Mouse (Mus musculus) thymus, postnatal 4 days (tissue): ENCODE data around the gene Gm30083.

Source experiments
- DNase-seq: peaks from one replicate; pipeline ENCODE4 v3.0.0; 2021

Gm30083 gene

DNA sequence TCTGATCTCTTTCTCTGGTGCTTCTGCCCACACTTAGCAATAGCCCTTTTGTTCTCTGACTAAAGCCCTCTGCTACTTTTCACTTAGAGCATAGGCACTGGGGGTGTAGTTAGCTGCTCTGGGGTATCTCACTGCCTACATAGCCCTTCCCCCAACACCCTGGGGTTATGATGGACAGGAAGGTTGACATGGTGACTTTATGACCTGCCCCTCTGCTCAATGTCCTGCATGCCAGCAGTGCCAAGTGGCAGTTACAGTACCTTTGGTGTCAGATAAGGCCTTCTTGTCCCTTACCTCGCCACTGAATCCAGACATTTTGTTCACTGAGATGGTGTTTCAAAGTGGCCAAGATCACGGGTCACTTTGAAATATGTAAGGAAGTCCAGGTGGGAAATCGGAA lies at the start of gene Gm30083:
Gm30083 (minus strand) TSS at position 120 of the 400 bp plus-strand sequence.
- no peak for DNase-seq

DNA sequence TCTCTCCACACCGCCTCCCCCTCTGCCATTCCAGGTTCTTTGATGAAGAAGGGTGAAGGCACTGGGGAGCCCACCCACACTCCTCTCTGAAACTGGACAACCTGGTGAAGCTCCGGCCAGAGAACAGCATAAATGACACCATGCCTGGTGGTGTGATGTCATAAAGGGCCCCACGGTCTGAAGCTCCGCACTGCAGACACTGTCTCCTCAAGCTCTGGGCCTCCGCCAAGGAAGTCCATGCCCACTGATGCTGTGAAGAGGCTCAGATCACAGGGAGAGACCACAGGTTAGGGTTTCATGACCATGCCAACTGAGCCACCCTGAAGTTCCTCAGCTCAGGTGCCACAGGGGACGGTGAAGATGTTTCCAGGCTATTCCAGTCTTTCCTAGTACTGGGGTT lies 37.5 kb upstream of the Gm30083 start, which contains the start of gene Antxrl:
Antxrl (plus strand) TSS at position 192 of the 400 bp plus-strand sequence.
- no peak for DNase-seq

DNA sequence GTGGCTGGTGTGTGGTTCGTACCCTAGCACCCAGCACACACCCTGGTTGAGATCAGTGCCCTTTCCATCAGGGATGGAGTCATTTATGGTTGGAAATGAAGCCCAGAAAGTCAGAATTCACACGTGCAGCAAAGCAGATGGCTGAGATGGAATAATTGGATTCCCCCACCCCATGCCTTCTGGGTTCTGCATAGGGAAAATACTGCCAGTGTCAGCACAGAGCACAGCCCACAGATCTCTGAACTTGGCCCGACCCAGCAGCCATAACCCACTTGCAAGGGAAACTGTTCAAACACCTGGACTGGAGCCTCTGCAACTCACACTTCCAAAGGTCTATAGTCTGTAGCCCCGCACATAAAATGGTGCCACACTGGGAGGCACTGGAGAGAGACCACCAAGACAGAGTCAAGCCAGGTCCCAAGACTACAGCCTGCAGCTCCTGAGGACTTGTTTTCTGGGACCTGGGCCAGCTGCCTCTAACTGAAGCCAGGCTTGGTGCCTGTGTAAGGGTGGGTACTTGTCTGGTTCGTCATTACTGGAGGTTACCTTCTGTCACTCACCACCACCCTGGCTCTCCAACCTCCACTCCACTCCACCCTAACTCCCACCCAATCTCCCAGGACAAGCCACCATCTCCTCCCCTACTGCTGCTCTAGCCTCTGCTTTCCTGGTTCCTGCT lies 35.3 kb upstream of the Gm30083 start:
- DNase-seq = no peak

DNA sequence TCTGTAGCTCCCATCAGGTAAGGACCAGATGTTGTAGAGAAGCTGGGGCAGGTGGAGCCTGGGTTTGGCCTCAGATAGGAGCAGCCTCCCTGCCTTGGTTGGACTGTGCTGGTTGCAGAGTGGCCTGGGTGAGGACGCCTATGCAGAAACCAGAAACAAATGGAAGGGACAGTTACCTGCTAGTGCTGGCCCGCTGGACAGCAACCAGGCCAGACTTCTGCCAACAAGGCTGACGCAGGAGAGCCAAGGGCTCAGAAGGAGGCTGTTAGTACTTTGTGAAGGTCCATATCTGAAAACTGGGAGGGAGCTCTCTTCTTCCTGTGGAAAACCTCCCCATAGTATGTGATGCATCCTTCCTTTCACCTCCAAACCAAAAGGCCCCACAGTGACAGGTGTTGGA lies 28.4 kb upstream of the Gm30083 start:
- DNase-seq = no peak

DNA sequence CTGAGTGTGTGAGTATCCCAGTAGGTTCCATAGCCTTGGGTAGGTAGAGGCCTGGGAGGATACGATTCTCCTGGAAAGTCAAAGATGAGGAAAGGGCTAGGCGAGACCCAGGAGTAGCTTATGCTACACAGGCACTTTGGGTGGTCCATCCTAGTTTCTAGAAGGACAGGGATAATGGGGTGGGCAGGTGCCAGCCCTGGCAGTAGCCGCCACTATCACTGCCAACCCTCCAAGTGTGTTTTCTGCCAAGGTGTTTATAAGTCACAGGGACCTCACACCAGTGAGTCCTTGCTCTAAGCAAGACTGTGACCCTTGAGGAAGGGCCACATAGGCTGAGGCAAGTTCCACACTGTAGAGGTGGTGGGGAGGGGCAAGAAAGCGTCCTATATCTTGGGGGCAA lies 26.3 kb upstream of the Gm30083 start:
- no peak for DNase-seq

DNA sequence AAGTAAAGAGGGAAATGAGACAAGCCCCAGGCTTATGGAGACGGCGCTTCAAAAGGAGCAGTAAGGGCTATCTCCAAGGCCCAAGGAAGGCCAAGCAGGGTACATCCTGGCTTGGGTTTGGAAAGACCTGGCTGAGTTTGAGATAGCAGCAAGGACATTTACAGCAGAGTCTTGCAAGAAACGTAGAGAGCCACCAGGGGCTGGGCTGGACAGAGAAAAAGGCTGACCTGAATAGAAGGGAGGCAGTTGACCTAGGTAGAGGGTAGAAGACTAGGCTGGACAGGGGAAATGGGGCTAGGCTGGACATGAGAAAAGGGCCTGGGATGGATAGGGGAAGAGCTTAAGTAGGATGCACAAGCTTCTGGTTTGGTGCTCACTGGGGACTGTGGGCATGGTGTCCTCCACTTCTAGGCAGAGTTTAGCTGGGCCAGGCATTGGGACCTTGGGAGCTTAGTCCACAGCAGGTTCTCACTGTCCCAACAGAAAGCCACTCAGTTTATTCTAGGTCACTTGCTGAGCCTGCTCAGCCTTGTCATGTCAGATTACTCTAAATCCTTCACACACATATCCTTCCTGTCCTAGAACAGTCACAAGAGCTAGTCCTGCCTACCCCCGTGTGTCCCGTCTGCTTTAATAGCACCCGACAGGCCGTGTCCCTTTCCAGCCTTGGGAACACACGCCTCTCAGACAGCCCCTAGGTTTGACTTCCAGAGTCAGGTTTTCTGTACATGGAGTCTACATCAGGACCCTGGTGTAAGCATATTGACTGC lies 19.0 kb upstream of the Gm30083 start:
- DNase-seq = no peak

DNA sequence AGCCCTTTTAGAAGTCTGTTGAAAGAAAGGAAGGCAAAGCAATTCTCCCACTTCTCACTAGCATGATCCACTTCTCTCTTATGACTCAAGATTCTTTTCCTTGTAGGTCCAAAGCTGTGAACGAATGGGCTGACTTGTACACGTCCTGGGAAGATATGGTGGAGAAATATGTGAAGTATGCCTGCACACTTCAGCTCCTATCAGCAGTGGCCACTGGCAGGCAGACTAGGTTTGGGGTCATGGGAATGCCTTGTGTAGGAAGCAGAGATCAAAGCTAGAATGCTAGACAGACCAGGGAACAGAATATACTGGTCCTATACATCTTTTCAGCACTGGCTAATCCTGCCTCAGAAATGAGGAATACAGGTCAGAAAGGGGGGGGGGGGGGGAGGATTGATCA lies 11.7 kb upstream of the Gm30083 start:
- DNase-seq = no peak

DNA sequence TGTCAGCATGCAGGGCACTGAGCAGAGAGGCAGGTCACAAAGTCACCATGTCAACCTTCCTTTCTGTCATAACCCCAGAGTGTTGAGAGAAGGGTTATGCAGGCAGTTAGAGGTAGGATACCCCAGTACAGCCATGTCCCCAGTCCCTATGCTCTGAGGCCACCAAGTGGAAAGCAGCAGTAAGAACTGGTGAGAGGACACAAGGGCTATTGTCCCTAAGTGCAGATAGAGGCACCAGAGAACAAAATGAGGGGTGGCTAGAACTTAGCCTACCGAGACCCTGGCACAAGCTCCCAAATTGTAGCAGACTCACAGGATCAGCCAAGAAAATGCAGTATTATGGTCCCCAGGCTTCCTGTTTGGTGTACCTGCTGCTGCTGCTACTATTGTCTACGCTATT lies 2.0 kb upstream of the Gm30083 start:
- no peak for DNase-seq

DNA sequence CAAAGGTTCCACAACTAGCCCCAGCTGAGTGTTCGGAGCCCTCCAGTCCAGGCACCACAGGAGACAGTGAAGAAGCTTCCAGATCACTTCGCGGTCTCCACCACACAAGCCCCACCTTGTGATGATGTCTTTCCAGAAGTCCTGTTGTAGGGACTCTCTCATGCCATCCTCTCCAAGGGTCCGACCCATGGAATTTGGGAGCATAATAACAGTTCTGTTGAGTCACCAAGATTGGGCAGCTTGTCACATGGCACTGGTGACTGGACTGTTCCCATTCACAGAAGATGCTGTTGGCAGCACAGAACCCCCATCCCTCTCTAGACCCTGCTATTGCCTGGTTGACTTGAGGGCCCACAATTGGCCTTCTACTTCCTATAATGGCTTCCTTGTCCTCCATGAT lies 1.4 kb upstream of the Gm30083 start, which contains the start of gene Gm5460:
Gm5460 (plus strand) TSS at position 378 of the 400 bp plus-strand sequence.
- no peak for DNase-seq

DNA sequence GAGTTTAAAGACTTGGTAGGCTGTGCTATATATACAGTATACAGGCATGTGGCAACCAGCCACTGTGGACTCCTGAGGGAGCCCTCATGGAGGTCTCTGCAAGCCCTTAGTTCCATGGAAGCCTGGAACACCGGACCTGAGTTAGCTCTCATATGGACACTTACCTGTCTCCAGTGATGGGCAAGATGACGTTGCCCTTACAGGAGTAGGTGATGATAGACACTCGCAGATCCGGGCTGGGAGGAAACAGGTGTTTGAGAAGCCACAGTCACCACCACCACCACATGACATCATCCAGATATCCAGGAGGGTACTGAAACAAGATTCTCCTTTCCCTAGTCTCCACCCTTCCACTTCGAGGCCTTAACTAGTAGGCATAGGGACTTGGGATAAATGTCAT lies 12.6 kb downstream of the Gm30083 start:
- no peak for DNase-seq

DNA sequence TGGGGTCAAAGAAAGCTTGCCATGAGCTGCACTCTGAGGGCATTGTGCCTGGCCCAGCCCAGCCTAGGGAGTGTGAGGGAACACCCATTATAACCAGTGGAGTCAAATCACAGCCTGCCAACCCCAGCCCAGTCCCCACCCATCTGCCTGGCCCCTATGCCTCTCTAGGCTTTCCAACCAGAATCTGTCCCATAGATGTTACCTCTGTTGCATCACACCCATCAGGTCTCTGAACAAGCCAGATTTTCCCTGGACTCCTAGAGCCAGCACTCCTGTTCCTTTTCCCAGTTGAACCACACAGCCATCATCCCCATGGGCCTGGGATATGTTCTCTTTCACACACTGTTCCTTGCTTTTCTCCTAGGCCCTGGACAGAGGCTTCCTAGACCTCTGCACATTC lies 13.5 kb downstream of the Gm30083 start:
- no peak for DNase-seq

DNA sequence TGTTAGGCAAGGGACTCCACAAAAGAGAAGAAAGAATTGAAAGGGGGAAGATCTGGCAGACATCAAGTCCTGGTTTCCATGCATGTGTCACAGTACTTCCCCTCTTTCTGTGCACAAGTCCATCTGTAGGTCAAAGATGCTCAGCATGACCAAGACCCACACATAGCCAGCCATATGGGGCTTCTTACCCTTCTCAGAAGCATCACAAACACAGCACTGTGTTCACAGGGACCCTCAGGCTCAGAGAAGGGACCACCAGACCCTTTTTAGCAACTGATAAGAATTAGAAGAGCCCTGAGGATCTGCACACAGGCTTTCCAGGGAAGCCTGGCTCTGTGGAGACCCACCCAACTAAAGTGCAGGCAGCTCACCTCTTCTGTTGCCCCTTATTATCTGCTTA lies 14.9 kb downstream of the Gm30083 start:
- DNase-seq = no peak

DNA sequence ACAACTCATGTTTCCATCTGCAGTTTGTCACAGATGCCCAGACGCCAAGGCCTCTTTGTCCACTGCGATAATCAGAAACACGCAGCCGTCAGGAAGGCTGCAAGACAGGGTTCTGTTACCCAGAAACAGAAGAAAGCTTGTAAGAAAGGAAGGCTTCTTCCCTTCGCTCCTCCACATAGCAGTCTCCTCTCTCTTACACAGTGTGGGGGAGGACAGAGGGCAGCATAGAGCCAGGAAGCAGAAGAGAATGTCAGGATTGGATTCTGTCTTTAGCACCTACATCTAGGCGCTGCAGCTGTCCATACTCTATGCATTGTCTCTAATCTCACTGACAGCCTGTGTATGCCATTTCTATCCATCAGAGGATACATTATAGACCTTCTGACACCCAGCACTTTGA lies 17.6 kb downstream of the Gm30083 start:
- DNase-seq = no peak

DNA sequence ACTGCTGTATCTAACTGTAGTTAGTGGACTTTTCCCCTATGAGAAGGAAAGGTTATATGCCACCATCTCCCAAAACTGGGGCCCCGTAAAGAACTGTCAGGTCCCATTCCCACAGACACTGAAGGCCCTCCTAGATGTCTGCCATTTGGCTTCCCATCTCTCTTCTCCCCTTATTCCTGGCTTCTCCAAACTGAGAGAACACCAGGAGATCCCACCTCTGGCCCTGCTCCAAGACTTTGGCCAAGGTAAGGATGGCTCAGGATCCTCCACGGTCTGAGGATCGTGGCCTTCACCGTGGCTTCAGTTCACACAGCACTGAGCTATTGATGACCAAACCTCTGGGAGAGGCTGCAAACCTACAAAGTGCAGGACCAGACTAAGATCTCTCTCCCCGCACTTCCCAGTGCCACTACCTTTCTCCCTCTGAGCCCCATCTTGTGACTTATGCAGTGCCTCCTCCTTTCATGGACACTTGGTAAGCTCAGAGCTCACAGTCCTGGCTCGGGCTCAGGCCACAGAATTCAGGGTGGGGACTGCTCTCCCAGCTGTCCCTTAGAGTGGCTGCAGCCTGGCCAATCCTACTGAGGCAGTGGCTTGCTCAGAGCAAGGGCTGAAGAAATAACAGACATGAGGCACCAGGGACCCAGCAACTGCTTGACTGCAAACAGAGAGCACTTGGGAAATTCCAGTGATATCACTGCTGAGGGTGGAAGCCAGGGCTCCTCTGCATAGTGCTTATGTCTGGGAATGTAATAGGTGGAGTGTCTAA lies 21.3 kb downstream of the Gm30083 start:
- DNase-seq = no peak

DNA sequence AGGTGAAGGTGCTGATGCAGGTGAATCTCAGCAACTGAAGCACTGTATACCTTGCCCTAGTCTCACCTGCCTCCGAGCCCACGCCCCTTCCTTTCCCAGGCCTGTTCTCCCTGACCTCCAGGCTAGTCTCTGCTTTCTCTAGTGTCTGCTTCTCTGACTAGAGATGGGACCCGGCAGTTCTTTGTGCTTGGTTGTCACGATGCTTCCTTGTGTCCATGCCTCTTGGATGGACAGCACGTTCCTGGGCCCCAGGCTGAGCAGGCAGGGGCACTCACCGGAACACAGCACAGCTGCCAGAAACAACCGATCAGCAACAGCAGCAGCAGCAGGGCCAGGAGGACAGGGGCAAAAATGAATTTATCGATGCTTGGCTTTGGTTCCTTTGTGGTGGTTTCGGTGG lies 21.9 kb downstream of the Gm30083 start:
- DNase-seq = no peak

DNA sequence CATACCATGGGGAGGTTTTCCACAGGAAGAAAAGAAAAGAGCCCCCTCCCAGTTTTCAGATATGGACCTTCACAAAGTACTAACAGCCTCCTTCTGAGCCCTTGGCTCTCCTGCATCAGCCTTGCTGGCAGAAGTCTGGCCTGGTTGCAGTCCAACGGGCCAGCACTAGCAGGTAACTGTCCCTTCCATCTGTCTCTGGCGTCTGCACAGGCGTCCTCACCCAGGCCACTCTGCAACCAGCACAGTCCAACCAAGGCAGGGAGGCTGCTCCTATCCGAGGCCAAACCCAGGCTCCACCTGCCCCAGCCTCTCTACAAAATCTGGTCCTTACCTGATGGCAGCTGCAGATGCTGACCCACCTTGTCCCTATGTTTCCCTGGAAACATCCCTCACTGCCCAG lies 23.0 kb downstream of the Gm30083 start:
- DNase-seq = no peak

DNA sequence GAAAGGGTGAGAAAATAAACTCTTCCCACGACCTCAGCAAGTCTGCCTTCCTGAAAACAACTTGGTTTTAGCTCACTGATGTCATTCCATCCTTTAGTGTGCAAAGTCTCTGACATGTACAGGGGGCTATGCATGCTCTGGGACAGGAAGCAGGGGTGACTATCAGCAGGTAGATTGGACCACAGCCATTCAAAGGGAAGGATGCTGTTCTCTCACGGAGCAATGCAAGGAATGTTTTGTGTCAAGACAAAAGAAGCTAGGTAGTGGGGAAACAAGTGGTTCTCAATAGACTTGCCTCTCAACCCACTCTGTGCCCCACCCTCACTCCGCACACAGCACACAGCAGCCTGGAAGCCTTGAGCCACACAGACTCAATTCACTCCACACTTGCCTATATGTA lies 25.8 kb downstream of the Gm30083 start:
- no peak for DNase-seq

DNA sequence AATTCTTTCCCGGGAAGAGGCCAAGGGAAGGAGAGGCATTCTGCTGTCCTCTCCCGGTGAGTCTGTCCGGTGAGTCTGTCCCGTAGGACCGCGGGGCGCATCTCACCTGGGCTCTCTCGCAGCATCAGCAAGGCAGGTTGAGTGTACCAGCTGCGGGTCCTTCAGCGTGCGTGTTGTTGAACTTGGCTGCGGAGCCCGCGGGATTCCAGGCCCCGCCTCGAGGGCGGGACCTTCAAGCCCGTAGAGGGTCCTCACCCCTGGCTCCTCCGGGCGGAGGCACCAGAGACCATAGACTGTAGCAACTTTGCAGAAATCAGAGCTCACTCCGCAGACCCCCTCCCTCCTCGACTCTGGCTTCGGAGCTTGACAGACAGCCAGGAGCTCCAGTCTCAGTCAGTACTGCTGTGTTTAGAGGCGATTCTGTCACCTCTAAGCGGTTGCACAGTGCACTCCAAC lies 36.4 kb downstream of the Gm30083 start, which contains the start of gene Zfp488:
Zfp488 (minus strand) TSS at position 161 of the 456 bp plus-strand sequence.
- DNase-seq = no peak

DNA sequence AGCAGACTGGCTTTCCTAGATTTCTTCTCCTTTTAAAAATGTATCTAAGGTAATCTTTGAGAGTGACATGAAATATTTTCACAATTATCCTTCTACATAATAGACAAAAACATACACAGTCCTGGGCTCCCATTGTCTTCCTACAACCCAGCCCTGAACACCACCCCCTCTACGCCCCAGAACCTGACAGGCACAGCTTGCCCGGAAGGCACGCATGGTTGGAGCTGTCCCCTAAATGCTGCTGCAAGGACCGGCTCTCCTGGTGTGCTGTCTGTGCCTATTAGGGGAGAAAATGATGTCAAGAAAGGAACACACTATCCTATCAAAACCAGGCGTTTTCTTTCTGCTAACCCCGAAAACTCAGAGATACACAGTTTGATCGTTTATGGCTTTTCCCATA lies 37.2 kb downstream of the Gm30083 start:
- DNase-seq = no peak

DNA sequence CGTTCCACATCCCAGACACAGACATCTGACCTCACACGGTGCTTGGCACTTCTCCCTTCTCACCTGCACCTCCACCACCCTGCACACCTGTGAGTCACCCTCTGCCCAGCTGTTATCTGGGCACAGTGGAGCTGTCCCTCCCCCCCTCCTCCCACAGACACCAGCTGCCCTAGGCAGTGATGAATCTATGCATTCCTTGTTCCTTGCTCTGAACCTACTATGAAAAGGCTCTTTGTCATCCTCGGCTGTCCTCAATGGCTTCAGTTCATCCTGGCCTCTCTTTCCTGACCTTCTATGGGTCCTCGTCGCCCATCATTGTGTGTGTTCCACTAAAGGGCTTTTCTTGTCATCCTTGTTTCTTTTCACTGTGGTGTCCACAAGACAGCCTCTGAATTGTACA lies 40.2 kb downstream of the Gm30083 start:
- no peak for DNase-seq

DNA sequence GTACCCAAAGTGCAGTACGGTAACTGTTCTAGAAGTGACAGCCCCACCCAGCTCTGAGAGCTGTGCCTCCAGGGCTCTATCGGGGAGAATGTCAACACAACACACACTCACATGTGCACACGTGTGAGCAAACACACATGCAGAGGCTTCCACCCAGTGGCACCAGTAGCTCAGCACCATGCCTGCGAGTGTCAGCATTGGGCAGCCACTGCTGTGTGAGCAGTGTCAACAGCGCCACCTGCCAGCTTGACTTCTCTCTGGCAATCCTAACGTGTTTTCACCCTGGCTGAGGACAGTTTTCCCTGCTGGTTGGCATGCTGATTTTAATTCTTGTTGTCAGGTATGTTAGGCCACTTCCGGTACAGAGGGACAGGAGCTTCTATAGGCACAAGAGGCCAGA lies 42.3 kb downstream of the Gm30083 start:
- no peak for DNase-seq

DNA sequence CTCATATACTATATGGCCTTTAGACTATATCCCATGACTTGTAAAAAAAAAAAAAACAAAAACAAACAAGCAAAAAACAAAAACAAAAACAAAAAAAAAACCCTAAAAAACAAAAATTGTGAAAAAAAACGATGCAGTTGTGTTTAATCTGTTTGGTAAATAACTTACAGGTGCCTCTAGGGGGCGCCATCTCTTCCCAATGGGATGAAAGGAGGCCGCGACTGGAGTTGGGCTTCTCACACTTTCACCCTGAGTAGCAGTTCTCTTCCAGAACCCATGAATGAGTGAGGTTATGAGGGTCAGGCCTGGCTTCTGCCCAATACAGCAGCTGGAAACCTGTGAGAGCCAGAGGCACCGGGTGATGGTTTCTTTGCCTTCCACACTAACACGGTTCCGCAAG lies 49.3 kb downstream of the Gm30083 start:
- DNase-seq = no peak

DNA sequence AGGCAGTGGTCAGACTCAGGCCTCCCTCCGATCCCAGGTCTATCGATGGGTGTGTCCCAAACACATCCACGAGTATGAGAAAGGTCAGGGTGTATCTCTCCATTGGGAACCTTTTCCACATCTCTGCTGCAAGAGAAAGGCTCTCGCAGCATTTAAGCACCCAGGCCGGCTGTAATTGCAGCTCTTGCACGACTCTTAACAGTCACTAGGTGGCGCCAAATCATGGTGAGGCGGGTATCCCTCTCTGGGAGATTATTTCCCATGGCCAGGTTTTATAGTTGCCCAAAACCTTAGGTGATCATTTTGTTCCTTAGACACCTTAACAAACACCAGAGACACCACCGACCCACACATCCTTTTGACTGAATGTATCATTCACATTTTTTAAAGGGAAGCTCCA lies 55.6 kb downstream of the Gm30083 start:
- peak; percentile 32 for DNase-seq

DNA sequence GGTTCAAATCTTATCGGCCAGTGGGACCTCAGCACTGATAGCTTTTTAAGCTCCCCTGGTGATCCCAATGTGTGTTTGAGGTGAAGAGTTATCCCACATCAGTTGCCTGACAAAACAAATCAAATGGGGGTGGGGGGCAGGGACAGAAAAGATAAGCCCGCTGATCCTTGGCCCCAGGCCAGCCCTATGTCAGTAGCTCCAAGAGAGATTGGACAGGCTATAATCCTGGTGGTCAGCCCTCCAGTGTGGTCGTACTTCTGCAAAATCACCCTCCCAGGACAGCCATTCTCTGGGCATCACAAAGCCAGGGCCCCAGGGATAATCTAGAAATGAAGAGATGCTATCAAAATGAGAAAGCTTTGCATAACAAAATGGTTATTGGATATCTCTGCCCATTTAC lies 56.1 kb downstream of the Gm30083 start:
- no peak for DNase-seq
